Mouse (Mus musculus): Measurements from ENCODE around the gene Prkcd.
A peak's percentile ranks its signal among the peaks of the same experiment; 100 is the strongest.
"Not testable (repeated sequence)": the region's sequence is repeated elsewhere in the genome, so short reads cannot be mapped to it uniquely, and the experiment has no call there.

Gene Prkcd

DNA sequence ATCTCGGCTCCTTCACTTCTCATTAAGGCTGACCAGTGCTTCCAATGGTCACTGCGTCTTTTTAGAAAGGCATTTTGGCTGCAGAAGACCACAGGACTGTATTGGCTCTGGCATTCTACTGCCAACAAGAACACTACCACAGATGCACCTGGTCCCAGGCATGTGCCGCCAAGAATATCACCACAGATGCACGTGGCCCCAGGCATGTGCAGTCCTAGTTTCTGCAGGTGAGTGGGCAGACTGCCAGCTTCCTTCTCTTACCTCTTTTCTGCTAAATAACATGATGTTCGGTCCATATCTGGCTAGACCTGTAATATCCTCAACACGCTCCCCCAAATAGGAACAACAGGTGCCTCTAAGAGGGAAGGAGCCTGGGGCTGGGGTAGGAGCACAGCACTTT lies 17.8 kb downstream of the Prkcd start:
- no peak for DNase-seq (ENCODE audit: low read depth, low spot score)

DNA sequence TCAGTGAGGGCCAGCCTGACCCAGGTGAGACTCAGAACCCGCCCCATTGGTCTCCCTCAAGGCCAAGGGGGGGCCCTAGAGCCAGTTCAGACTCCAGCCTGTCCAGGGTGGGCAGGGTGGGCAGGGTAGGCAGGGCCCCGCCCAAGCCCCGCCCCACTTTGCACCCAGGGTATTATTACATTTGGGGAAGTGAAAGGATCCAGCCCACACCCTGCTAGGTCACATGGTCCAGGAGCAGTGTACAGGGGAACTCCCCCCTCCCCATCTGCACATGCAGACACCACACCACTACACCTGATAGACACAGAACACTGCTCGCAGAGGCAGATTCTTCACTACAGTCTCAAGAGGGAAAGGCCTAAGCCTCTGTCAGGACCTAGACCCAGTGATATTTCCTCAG lies 18.3 kb downstream of the Prkcd start:
- DNase-seq (ENCODE audit: low read depth, low spot score) = no peak

DNA sequence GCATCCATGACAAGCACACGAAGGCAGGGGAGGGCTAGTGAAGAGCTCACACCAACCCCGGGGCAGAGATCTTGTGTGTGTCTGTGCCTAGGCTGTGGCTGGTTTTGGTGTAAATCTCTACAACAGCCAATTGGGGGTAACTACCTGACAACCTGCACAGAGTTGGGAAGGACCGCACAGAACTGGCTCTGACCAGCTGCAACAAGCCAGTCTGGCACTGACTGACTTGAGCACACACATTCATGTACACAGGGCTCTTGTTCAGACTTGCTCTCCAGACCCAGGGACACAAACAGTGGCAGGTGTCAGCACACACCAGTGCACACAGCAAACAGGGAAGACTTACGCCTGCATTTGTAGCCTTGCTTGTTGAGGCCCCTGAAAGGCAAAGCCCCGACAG lies 19.2 kb downstream of the Prkcd start:
- no peak for DNase-seq (ENCODE audit: low read depth, low spot score)

GRCm38 (mm10) chr14:30597142-30597541 lies 28.9 kb downstream of the Prkcd start:
- no peak for DNase-seq (ENCODE audit: low read depth, low spot score)

DNA sequence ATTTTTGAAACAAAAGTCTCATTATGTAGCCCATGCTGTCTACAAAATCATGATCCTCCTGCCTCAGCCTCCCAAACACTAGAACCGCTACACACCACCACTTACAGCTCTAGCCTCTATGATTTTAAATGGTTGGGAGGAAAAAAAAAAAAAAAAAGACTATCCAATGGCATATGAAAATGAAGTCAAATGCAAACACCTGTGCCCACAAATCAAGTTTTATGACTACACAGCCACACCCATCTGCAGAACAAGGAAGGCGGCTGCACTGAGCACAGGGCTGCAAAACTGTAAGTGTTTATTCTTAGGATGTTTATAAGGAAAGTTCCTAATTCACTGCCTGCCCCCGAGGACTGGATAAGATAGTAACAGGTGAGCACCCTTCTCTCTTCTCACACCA lies 29.6 kb downstream of the Prkcd start:
- DNase-seq (ENCODE audit: low read depth, low spot score) = no peak

GRCm38 (mm10) chr14:30595576-30596313 lies 30.3 kb downstream of the Prkcd start:
- DNase-seq (ENCODE audit: low read depth, low spot score) = no peak

GRCm38 (mm10) chr14:30594092-30594695 lies 31.8 kb downstream of the Prkcd start:
- DNase-seq (ENCODE audit: low read depth, low spot score) = no peak

GRCm38 (mm10) chr14:30593279-30594091 lies 32.5 kb downstream of the Prkcd start:
- DNase-seq (ENCODE audit: low read depth, low spot score) = peak; percentile 40

DNA sequence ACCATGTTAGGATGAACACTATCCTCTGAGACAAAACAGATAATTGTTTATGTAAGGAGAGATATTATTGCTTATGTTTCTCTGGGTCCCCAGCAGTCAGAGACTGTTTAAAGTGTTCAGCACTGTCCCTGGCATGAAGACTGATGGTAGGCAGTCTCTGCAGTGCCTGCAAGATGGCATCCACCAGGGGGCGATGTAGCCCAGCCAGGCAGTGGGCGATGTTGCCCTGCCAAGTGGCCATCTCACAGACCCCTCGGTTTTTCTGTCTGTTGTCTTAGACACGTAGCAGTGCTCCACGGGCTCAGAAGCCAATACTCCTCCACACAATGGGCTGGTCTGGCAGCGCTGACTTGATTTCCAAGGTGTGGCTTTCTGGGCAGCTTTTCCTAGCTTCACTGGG lies 34.6 kb downstream of the Prkcd start:
- DNase-seq (ENCODE audit: low read depth, low spot score) = no peak

DNA sequence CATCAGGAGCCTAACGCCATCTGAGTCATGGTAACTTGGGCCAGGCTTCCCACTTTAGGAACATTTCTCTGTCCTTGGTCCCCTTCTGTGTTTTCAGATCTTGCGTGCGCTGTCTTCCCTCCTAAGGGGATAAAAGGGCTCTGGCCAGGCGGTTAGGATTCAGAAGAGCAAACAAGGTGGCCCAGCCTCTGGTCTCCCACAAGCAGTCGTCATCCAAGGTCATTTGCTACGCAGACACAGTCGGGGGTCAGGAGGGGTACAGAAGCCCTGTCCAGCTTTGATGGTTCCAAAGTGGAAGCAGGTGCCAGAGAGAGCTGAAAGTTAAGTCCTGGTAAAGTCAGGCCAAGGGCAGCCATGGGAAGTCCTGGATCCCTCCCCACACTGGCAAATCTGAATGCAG lies 35.1 kb downstream of the Prkcd start:
- DNase-seq (ENCODE audit: low read depth, low spot score) = no peak

DNA sequence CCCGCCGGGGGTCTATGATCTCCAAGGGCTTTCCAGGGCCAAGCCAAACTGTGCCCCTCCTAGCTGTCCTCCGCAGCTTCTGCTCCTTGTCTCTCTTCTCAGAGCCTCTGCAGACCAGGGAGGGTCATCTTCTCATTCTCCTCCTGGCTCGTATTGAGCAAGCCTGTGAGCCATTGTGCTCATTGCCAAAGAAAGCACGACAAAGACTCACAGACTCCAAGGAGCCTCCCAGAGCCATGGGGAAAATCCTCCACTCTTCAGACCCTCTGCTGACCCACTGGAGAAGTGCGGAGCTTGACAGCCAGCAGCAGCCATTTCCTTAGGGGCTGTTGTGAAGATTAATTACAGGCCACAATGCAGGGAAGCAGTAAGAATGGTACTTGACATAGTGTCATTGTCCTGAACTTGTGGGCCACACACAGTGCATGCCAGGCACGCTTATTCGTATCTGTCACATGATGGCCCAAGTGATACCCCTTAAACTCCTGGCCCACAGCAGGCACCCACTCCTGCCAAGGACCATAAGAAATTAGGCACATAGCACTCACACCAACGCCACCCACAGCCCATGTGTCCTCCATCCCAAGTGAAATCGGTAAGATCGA lies 35.9 kb downstream of the Prkcd start:
- DNase-seq (ENCODE audit: low read depth, low spot score) = no peak

- DNase-seq (ENCODE audit: low read depth, low spot score) = no peak
Observed at GRCm38 (mm10) chr14:30586780-30587461, 39.1 kb downstream of the Prkcd start.

DNA sequence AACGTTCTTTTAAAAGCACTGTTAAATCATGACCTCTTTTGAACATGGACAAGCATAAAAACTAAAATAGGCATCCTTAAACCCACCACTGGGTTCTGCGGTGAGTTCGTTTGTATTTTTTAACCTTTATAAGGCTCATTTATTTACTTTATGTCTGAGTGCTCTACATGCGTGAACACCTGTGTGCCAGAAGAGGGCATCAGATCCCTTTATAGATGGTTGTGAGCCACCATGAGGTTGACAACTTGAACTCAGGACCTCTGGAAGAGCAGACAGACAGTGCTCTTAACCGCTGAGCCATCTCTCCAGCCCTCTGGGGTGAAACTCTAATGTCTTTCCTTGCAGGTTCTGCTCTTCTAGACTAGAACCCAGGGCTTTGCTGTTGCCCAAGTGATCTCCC lies 40.7 kb downstream of the Prkcd start:
- no peak for DNase-seq (ENCODE audit: low read depth, low spot score)

- DNase-seq (ENCODE audit: low read depth, low spot score) = no peak
Observed at GRCm38 (mm10) chr14:30584497-30585251, 41.3 kb downstream of the Prkcd start.

GRCm38 (mm10) chr14:30584077-30584476 lies 41.9 kb downstream of the Prkcd start:
- DNase-seq (ENCODE audit: low read depth, low spot score) = no peak

DNA sequence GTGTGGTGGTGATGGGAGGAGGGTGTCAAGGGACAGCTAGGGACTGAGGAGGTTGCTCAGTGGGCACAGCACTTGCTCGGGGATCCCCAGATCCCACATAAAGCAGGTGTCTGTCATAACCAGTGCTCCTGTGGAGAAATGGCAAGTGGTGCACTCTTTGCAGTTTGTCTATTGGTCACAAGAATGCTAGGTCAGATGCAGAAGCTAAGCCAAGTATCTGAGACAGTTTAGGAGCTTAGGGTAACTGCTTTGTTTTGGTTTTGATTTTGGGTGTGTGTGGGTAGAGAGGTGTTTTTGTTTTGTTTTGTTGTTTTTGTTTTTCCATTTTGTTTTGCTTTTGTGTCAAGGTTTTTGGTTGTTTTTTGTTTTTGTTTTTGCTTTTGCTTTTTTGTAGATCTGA lies 44.8 kb downstream of the Prkcd start:
- DNase-seq (ENCODE audit: low read depth, low spot score) = no peak

DNA sequence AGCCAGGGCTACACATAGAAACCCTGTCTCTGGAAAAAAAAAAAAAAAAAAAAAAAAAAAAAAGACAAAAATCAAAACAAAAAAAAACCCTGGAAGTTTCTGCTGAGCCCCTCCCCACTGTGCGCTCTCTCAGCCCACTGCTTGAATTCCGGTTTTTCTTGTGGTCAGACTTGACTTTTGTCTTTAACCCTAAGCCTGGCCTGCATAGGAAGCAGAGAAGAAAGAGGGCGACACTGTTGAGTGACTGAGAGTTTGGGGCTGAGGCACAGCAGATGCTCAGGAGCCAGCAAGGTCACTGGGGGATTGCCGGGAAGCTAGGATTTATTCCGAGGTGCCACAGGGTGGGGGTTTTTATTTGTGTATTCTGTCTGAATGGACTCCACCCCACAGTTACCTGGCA lies 46.1 kb downstream of the Prkcd start:
- DNase-seq (ENCODE audit: low read depth, low spot score) = no peak

GRCm38 (mm10) chr14:30579180-30579579 lies 46.8 kb downstream of the Prkcd start:
- no peak for DNase-seq (ENCODE audit: low read depth, low spot score)

DNA sequence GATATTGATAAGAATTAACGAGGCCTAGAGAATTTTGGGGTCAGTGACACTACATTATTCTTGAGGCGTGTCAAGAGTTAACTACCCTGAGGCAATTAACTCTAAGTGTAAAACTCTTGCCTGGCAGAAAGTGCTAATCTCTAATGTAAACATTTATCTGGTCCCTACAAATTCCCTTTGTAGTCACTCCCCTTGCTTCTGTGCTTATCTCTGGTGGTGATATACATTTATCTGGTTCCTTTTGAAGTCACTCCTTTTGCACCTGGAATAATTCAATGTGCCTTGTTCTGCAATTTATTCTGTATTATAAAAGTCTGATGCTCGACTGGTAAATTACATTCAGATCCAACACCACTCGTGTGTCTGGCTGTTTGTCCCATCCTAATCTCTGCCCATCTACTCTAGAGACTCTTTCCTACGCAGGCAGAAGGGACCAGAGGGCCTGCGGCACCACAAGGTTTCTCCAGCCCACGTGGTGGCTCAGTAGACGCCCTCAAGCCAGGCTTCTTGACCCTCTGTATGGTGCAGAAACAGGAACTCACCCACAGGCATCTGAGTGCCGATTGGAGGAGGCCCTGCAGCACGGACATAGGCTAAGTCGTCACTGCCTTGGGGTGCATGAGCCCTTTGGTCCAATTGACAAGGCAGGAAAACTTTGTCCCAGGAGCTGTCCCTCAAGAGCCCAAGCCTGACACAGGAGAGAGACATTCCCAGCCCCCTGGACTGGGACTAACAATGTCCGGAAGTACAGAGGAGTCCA lies 48.5 kb downstream of the Prkcd start:
- not testable (repeated sequence) for DNase-seq (ENCODE audit: low read depth, low spot score)

DNA sequence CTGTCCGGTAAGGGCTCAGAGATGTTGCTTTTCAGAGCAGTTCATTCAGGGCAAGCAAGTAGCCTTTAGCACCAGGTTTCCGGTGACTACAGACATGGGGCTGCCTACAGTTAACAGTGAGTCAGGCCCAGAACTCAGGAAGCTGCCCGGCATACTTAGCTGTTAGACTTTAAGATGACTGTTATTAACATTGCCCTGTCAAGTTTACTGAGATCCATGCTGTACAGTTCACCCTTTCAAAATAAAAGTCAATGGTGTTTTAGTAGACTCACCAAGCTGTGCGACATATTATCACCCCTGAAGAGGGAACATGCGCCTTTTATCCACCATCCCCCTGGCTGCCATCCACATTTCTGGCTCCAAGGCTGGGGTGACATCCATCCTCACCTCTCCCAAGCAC lies 49.8 kb downstream of the Prkcd start:
- no peak for DNase-seq (ENCODE audit: low read depth, low spot score)
